Mouse (Mus musculus) midbrain, embryonic 12.5 days (tissue): ENCODE measurements at regions not wholly inside any gene's neighbourhood (a gene's known extent, or its start where the extent isn't known, plus 50 kb on each side); places are given as distances from the start of the nearest gene placed in this dataset.

Source experiments
- ATAC-seq: fragments of 200-750 bp; cut with Nextera tagmentation; 2 replicates; pipeline ENCODE4 v1.8.0; 2017; ENCODE audit warnings: low read depth, moderate TSS enrichment, moderate library complexity; ENCODE audit not compliant: low FRiP score
- H3K27ac ChIP-seq: fragments of 300-500 bp; sonication (generic); replicated peaks from 2 replicates; pipeline ENCODE4 v1.5.1; 2016; ENCODE audit warnings: mild to moderate bottlenecking
- H3K27me3 ChIP-seq: fragments of 300-500 bp; sonication (generic); 2 replicates; pipeline ENCODE4 v1.6.1; 2016; ENCODE audit warnings: mild to moderate bottlenecking
- H3K36me3 ChIP-seq: fragments of 300-500 bp; sonication (generic); 2 replicates; pipeline ENCODE4 v1.6.1; 2016
- H3K4me1 ChIP-seq: fragments of 300-500 bp; sonication (generic); 2 replicates; pipeline ENCODE4 v1.6.1; 2016
- H3K4me2 ChIP-seq: fragments of 300-500 bp; sonication (generic); replicated peaks from 2 replicates; pipeline ENCODE4 v1.6.1; 2016; ENCODE audit warnings: mild to moderate bottlenecking, moderate library complexity
- H3K4me3 ChIP-seq: fragments of 300-500 bp; sonication (generic); 2 replicates; pipeline ENCODE4 v1.5.1; 2016; ENCODE audit warnings: mild to moderate bottlenecking
- H3K9ac ChIP-seq: fragments of 300-500 bp; sonication (generic); replicated peaks from 2 replicates; pipeline ENCODE4 v1.6.1; 2016; ENCODE audit warnings: mild to moderate bottlenecking, moderate library complexity
- H3K9me3 ChIP-seq: fragments of 300-500 bp; sonication (generic); 2 replicates; pipeline ENCODE4 v1.6.1; 2016; ENCODE audit warnings: mild to moderate bottlenecking
- WGBS: fragments of 180-500 bp; shearing (Covaris S2); methylation state at CpG from one replicate; pipeline ENCODE4 v1.1.7; 2016; 5-methylcytosine and 5-hydroxymethylcytosine counted together

GRCm38 (mm10) chr13:84804241-84804980, 384.8 kb upstream of the Ccnh start:
- WGBS = 53% methylated on average over 3 of the region's 3 CpGs

GRCm38 (mm10) chr13:84805190-84805589, 384.0 kb upstream of the Ccnh start:
- H3K4me2 ChIP-seq = no peak overlapping the region
- no peak overlapping the region for H3K9ac ChIP-seq
- H3K4me3 ChIP-seq = no peak overlapping the region
- H3K4me1 ChIP-seq = peaks cover 12% of the 10 kb centered on the region
- H3K27me3 ChIP-seq = no peaks in the 10 kb centered on the region
- H3K9me3 ChIP-seq = no peaks in the 10 kb centered on the region
- no peaks in the 10 kb centered on the region for H3K36me3 ChIP-seq
- 56% methylated on average over 4 of the region's 4 CpGs for WGBS
- H3K27ac ChIP-seq = peak overlapping the region; percentile 49; the same call in 1 of the 2 replicates
- ATAC-seq = peak; percentile 81

More at GRCm38 (mm10) chr13:84804241-84804980, 384.8 kb upstream of the Ccnh start:
- H3K27me3 ChIP-seq = no peaks in the 10 kb centered on the region
- H3K9ac ChIP-seq = no peak overlapping the region
- H3K4me1 ChIP-seq = peaks cover 12% of the 10 kb centered on the region
- H3K4me3 ChIP-seq = no peak overlapping the region
- H3K9me3 ChIP-seq = no peaks in the 10 kb centered on the region
- peak; percentile 41; the same call in 1 of the 2 replicates for ATAC-seq
- peak overlapping the region; percentile 54 for H3K27ac ChIP-seq
- no peak overlapping the region for H3K4me2 ChIP-seq
- H3K36me3 ChIP-seq = no peaks in the 10 kb centered on the region

GRCm38 (mm10) chr13:84809605-84810004, 379.6 kb upstream of the Ccnh start:
- no peak overlapping the region for H3K27ac ChIP-seq
- H3K9me3 ChIP-seq = no peaks in the 10 kb centered on the region
- H3K36me3 ChIP-seq = no peaks in the 10 kb centered on the region
- no peak overlapping the region for H3K9ac ChIP-seq
- no peak overlapping the region for H3K4me3 ChIP-seq
- ATAC-seq = no peak
- WGBS = 95% methylated on average over 3 of the region's 3 CpGs
- no peaks in the 10 kb centered on the region for H3K27me3 ChIP-seq
- H3K4me2 ChIP-seq = no peak overlapping the region
- H3K4me1 ChIP-seq = peaks cover 5% of the 10 kb centered on the region
